Mouse (Mus musculus) thymus, adult 2 months (tissue): ENCODE measurements around the gene Smim12. TPM values are rescaled to one million over a fixed set of nuclear protein-coding genes. Genes with fewer than 3 reads are reported as not detected.

Experiments
- DNase-seq: peaks from one replicate; pipeline ENCODE4 v3.0.0; 2021
- H3K27ac ChIP-seq: fragments of 200-500 bp; 2 replicates; pipeline ENCODE4 v1.5.1; 2012; ENCODE audit warnings: low read length, control low read depth; ENCODE audit not compliant: control insufficient read depth, insufficient read depth
- H3K27me3 ChIP-seq: fragments of 200-500 bp; 2 replicates; pipeline ENCODE4 v1.6.1; 2012; ENCODE audit warnings: mild to moderate bottlenecking, low read length, moderate library complexity, mixed read lengths; ENCODE audit not compliant: control insufficient read depth, insufficient read depth
- H3K36me3 ChIP-seq: fragments of 200-500 bp; 2 replicates; pipeline ENCODE4 v1.6.1; 2012; ENCODE audit warnings: mild to moderate bottlenecking, low read length, moderate library complexity; ENCODE audit not compliant: control insufficient read depth, insufficient read depth
- H3K4me1 ChIP-seq: fragments of 200-500 bp; replicated peaks from 2 replicates; pipeline ENCODE4 v1.6.1; 2012; ENCODE audit warnings: low read length; ENCODE audit not compliant: control insufficient read depth, insufficient read depth
- H3K4me3 ChIP-seq: fragments of 200-500 bp; 2 replicates; pipeline ENCODE4 v1.5.1; 2012; ENCODE audit warnings: mild to moderate bottlenecking, low read length, control low read depth, moderate library complexity; ENCODE audit not compliant: control insufficient read depth, insufficient read depth
- CTCF ChIP-seq: fragments of 200-500 bp; IDR thresholded peaks from 2 replicates; pipeline ENCODE4 v1.5.1; 2012; ENCODE audit warnings: mild to moderate bottlenecking, control low read depth, low read length, moderate library complexity, borderline replicate concordance; ENCODE audit not compliant: control insufficient read depth, poor library complexity, insufficient read depth; ENCODE audit errors: extremely low read depth
- POLR2A ChIP-seq: fragments of 200-500 bp; IDR thresholded peaks from 2 replicates; pipeline ENCODE4 v1.6.1; 2012; ENCODE audit warnings: mild to moderate bottlenecking, low read length, control low read depth, moderate library complexity; ENCODE audit not compliant: control insufficient read depth, poor library complexity, insufficient read depth; ENCODE audit errors: extremely low read depth
- WGBS: fragments of 180-500 bp; shearing (Covaris S2); methylation state at CpG from one replicate; pipeline ENCODE4 v1.1.7; 2018; 5-methylcytosine and 5-hydroxymethylcytosine counted together
- polyA plus RNA-seq: library from polyadenylated mRNA; depleted of rRNA; stranded (reverse); fragments of >200 nt; gene quantifications from 2 replicates; pipeline ENCODE4 v1.2.3, GENCODE M21; 2012

Gene Smim12
- polyA plus RNA-seq, 1 experiment: 32.5 TPM

DNA sequence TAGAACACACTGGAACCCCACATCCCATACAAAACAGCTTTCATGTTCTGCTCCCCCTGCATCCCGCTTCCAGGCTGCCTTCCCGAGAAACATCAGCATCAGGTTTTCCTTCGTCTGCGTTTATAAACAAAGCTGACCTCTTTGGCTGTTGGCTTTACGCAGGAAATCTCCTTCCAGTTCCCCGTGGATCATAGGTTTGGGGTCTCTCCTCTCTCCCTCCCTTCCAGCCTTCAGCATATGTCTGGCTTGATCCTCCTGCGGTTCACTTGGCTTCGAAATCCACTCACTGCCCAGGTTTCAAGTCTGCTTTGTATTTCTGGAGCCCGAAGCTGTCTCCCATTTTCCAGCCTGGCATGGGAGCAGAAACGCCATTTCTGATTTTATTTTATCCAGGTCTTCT is 20.3 kb upstream of the Smim12 start:
- TF ChIP-seq CTCF: no peak
- no peak for TF ChIP-seq POLR2A
- DNase-seq: no peak
- WGBS: 36% methylated on average over 10 of the region's 10 CpGs
- H3K36me3 ChIP-seq: no peaks in the 10 kb centered on the region
- no peak overlapping the region for H3K4me3 ChIP-seq
- peaks cover 7% of the 10 kb centered on the region; the same call in 1 of the 2 replicates for H3K27me3 ChIP-seq
- no peak overlapping the region for H3K27ac ChIP-seq
- no peaks in the 10 kb centered on the region for H3K4me1 ChIP-seq

DNA sequence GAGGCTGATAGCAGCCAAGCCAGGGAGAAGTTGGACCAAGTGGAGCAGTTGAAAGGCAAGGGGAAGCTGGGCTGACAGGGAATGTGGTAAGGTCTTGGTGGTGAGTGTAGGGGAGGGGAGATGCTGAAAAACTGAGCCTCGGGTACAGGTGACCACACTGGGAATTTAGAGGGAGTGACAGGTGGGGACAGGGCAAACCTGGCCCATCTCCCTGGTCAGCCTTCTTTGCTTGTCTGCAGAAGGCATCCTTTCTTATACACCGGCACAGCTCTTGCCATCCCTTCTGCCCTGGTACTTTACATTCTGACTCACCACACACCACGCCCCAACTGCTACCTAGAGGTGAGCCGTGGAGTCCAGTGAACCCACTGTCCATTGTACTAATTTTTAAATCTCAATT is 19.8 kb upstream of the Smim12 start:
- no peaks in the 10 kb centered on the region for H3K4me1 ChIP-seq
- no peak overlapping the region for H3K27ac ChIP-seq
- no peak for TF ChIP-seq POLR2A
- H3K4me3 ChIP-seq: no peak overlapping the region
- no peaks in the 10 kb centered on the region for H3K36me3 ChIP-seq
- peaks cover 7% of the 10 kb centered on the region; the same call in 1 of the 2 replicates for H3K27me3 ChIP-seq
- WGBS: 60% methylated on average over 4 of the region's 4 CpGs
- no peak for DNase-seq

DNA sequence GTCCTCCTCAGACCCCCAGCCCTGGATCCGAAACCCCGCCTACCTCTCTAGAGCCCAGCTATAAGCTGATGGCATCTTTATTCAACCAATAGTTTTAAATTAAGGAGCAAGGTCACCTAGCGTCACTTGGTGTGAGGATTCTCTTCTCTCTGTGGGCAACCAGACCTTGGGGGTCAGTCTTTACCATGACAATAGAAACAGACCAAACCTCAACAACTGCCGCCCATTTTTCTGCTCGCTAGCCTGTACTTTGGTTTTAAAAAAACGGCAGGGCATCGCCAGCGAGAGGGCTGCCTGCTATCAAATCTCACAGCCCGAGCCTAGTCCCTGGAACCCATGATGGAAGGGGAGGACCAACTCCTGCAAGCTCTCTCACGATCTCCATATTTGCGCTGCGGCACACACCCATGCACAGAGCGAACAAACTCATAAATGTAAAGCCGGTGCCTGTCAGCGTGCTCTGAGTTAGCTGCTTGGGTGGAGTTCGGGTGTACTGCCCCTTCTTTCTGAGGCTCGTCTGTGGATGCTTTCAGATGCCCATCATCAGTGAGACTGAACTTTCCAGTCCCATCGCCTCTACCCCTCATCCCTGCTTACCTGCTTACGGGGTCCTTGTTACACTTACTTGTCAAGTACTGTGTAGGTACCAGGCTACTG is 19.0 kb upstream of the Smim12 start:
- Histone ChIP-seq H3K36me3 (no peaks in the 10 kb centered on the region), H3K4me1 (no peaks in the 10 kb centered on the region), H3K27ac (no peak overlapping the region), H3K27me3 (peaks cover 7% of the 10 kb centered on the region; the same call in 1 of the 2 replicates), H3K4me3 (no peak overlapping the region)
- no peak for DNase-seq
- 26% methylated on average over 19 of the region's 19 CpGs for WGBS
- TF ChIP-seq POLR2A (no peak), CTCF (no peak)

DNA sequence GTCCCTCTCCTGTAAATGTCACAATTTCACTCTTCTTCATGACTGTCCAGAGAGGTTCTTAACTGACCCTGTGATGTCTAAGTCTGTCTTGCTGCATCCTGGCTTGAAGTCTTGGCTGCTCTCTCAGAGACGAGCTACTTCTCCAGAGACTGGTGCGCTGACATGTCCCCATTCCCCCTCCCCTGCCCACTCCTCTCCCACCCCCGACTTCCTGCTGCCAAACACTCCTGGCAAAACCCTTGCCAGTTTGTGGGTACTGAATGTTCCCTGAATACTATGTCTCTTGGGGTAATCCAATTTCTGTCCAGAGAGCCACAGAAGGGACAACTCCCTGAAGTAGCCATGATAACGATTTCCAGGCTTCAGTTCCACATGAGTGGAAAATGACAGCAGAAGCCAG is 17.5 kb upstream of the Smim12 start:
- TF ChIP-seq POLR2A (no peak), CTCF (no peak)
- no peaks in the 10 kb centered on the region for H3K36me3 ChIP-seq
- no peaks in the 10 kb centered on the region for H3K4me1 ChIP-seq
- no peak overlapping the region for H3K4me3 ChIP-seq
- H3K27me3 ChIP-seq: peaks cover 7% of the 10 kb centered on the region; the same call in 1 of the 2 replicates
- H3K27ac ChIP-seq: no peak overlapping the region
- no peak for DNase-seq
- 43% methylated on average over 4 of the region's 4 CpGs for WGBS

DNA sequence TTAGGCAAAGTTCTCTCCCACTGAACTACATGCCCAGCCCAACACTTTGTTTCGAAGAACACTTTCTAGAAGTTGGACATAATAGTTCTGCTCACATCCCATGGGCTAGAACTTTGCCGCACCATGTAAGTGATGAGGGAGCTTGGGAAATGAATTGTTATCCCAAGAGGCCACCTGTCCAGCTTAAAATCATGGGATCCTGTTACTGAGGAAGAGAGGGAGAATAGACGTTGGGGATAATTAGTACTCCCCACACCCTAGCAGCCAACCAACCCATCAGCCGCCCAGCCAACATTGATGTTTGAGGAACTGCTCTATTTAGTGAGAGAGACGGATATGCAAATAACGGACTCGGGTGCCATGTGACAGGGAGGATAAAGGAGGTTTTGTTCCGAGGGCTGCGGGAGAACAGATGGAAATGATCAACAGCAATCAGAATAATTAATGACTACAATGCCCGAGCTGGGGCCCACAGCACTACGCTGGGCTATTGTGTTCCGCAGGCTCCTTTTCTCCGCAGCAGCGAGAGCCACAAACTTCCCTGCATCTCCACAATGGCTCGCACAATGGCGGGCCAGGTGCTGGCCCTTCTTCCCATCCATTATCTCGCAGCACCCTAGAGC is 16.4 kb upstream of the Smim12 start:
- TF ChIP-seq POLR2A: no peak
- TF ChIP-seq CTCF: no peak
- Histone ChIP-seq H3K4me3 (no peak overlapping the region), H3K27ac (no peak overlapping the region), H3K4me1 (no peaks in the 10 kb centered on the region), H3K36me3 (no peaks in the 10 kb centered on the region), H3K27me3 (peaks cover 7% of the 10 kb centered on the region; the same call in 1 of the 2 replicates)
- 41% methylated on average over 17 of the region's 17 CpGs for WGBS
- no peak for DNase-seq

DNA sequence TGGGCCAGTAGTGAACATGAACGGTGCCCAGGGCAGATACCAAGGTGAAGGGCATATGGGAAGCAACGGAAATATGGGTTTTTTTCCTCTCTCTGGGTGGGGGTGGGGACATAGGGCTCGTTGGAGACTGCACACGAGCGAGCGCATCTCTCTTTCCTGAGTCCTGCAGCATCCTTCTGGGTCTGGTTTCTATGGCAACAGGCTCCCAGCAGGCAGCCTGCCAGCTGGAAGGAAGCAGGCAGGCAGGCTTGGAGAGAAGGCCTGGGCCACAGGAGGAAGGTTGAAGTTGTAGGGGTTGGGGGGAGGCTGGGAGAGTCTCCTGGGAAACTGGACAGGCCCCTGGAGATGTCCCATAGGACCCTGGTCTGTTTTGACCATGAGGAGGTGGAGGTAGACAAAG is 11.6 kb upstream of the Smim12 start:
- H3K4me1 ChIP-seq: peaks cover 9% of the 10 kb centered on the region
- H3K27me3 ChIP-seq: peaks cover 6% of the 10 kb centered on the region
- H3K27ac ChIP-seq: no peak overlapping the region
- TF ChIP-seq POLR2A (no peak), CTCF (no peak)
- no peak for DNase-seq
- no peak overlapping the region for H3K4me3 ChIP-seq
- no peaks in the 10 kb centered on the region for H3K36me3 ChIP-seq
- 64% methylated on average over 6 of the region's 6 CpGs for WGBS

DNA sequence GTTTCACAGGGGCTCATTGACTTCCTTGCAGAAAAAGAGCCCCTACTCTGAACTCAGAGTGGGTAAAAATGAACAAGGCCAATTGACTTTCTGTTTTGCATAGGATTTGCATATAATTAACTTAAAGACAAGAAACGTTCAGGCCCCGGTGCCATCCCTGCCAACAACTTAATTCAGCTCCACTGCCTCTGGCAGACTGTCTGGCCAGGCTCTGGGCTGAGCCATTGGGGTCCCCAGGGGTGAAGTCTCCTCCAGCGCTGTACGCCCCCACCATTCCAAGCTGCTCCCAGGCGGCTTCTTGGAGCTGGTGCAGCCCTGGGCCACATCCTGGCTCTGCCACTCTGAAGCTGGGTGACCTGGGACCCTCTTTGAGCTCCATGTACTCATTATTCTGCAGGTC is 11.0 kb upstream of the Smim12 start:
- no peak overlapping the region for H3K27ac ChIP-seq
- peaks cover 6% of the 10 kb centered on the region for H3K27me3 ChIP-seq
- no peak overlapping the region for H3K4me3 ChIP-seq
- no peaks in the 10 kb centered on the region for H3K36me3 ChIP-seq
- TF ChIP-seq POLR2A (no peak), CTCF (no peak)
- DNase-seq: no peak
- peaks cover 9% of the 10 kb centered on the region for H3K4me1 ChIP-seq
- 75% methylated on average over 5 of the region's 5 CpGs for WGBS
